Mouse (Mus musculus) neural tube, embryonic 14.5 days (tissue): ENCODE data around the gene Usp20. TPM values are rescaled to one million over a fixed set of nuclear protein-coding genes. Genes with fewer than 3 reads are reported as not detected.
"Not testable (repeated sequence)": the region's sequence is repeated elsewhere in the genome, so short reads cannot be mapped to it uniquely, and the experiment has no call there.

Experiments
- ATAC-seq: fragments of 200-750 bp; cut with Nextera tagmentation; 2 replicates; pipeline ENCODE4 v1.8.0; 2017; ENCODE audit warnings: low read depth, mild to moderate bottlenecking, moderate TSS enrichment, moderate library complexity
- H3K27ac ChIP-seq: fragments of 300-500 bp; sonication (generic); 2 replicates; pipeline ENCODE4 v1.5.1; 2014; ENCODE audit warnings: low read depth, mild to moderate bottlenecking, control low read depth, low read length, moderate library complexity, mixed read lengths
- H3K27me3 ChIP-seq: fragments of 300-500 bp; sonication (generic); 2 replicates; pipeline ENCODE4 v1.6.1; 2014; ENCODE audit warnings: low read length; ENCODE audit not compliant: control insufficient read depth, insufficient read depth
- H3K36me3 ChIP-seq: fragments of 300-500 bp; sonication (generic); 2 replicates; pipeline ENCODE4 v1.6.1; 2014; ENCODE audit warnings: low read length, mixed read lengths; ENCODE audit not compliant: control insufficient read depth, insufficient read depth
- H3K4me1 ChIP-seq: fragments of 300-500 bp; sonication (generic); 2 replicates; pipeline ENCODE4 v1.6.1; 2014; ENCODE audit warnings: low read length; ENCODE audit not compliant: control insufficient read depth, insufficient read depth
- H3K4me2 ChIP-seq: fragments of 300-500 bp; sonication (generic); 2 replicates; pipeline ENCODE4 v1.6.1; 2014; ENCODE audit warnings: mild to moderate bottlenecking, low read depth, low read length, control low read depth
- H3K4me3 ChIP-seq: fragments of 300-500 bp; sonication (generic); 2 replicates; pipeline ENCODE4 v1.5.1; 2014; ENCODE audit warnings: low read depth, low read length, control low read depth, mixed read lengths
- H3K9ac ChIP-seq: fragments of 300-500 bp; sonication (generic); replicated peaks from 2 replicates; pipeline ENCODE4 v1.6.1; 2014; ENCODE audit warnings: low read depth, mild to moderate bottlenecking, control low read depth, low read length, mixed read lengths
- H3K9me3 ChIP-seq: fragments of 300-500 bp; sonication (generic); 2 replicates; pipeline ENCODE4 v1.6.1; 2016; ENCODE audit warnings: low read length; ENCODE audit not compliant: control insufficient read depth
- WGBS: fragments of 180-500 bp; shearing (Covaris S2); extraction: QIAGEN DNeasy Blood & Tissue Kit; methylation state at CpG from one replicate; pipeline ENCODE4 v1.1.7; 2014; 5-methylcytosine and 5-hydroxymethylcytosine counted together
- polyA plus RNA-seq: library from polyadenylated mRNA; unstranded; fragments of >200 nt; fragmentation: Nextera tagmentation; extraction: Ambion mirVana; gene quantifications from 2 replicates; pipeline ENCODE4 v1.2.1, GENCODE M21; 2014

The Usp20 gene
- polyA plus RNA-seq = 32.6 and 41.5 TPM in 2 replicates

GRCm38 (mm10) chr2:30981790-30982513 is at the start of gene Usp20, which contains the start of gene BC005624:
TSS of gene Usp20 (plus strand) at chr2:30982279.
TSS of gene BC005624 (minus strand) at chr2:30982201.
- Histone ChIP-seq H3K9me3 (no peaks in the 10 kb centered on the region), H3K9ac (peak within 1 kb of the TSS; percentile 72), H3K4me1 (peaks cover 14% of the 10 kb centered on the region), H3K27me3 (no peaks in the 10 kb centered on the region), H3K27ac (peak within 1 kb of the TSS; percentile 77), H3K36me3 (peaks cover 19% of the 10 kb centered on the region), H3K4me2 (peak within 1 kb of the TSS; percentile 69), H3K4me3 (peak within 1 kb of the TSS; percentile 70)
- WGBS = under 1% methylated on average over 66 of the region's 66 CpGs
- ATAC-seq = peak; percentile 98

- Histone ChIP-seq H3K4me1 (no peaks in the 10 kb centered on the region), H3K9me3 (no peaks in the 10 kb centered on the region), H3K27ac (no peak overlapping the region), H3K36me3 (no peaks in the 10 kb centered on the region), H3K9ac (no peak overlapping the region), H3K4me3 (no peak overlapping the region), H3K27me3 (no peaks in the 10 kb centered on the region), H3K4me2 (no peak overlapping the region)
- 61% methylated on average over 6 of the region's 6 CpGs for WGBS
- no peak for ATAC-seq
Observed at GRCm38 (mm10) chr2:30933032-30933431, 49.0 kb upstream of the Usp20 start.

- H3K4me2 ChIP-seq = no peak overlapping the region
- ATAC-seq = no peak
- no peaks in the 10 kb centered on the region for H3K36me3 ChIP-seq
- H3K9me3 ChIP-seq = no peaks in the 10 kb centered on the region
- H3K27ac ChIP-seq = no peak overlapping the region
- H3K4me1 ChIP-seq = no peaks in the 10 kb centered on the region
- no peak overlapping the region for H3K9ac ChIP-seq
- WGBS = 24% methylated on average over 7 of the region's 7 CpGs
- no peak overlapping the region for H3K4me3 ChIP-seq
- no peaks in the 10 kb centered on the region for H3K27me3 ChIP-seq
Observed at GRCm38 (mm10) chr2:30933917-30934450, 48.1 kb upstream of the Usp20 start.

- Histone ChIP-seq H3K4me3 (no peak overlapping the region), H3K36me3 (no peaks in the 10 kb centered on the region), H3K9me3 (no peaks in the 10 kb centered on the region), H3K27me3 (no peaks in the 10 kb centered on the region), H3K27ac (no peak overlapping the region), H3K9ac (no peak overlapping the region), H3K4me2 (no peak overlapping the region), H3K4me1 (no peaks in the 10 kb centered on the region)
- 77% methylated on average over 3 of the region's 3 CpGs for WGBS
- no peak for ATAC-seq
Observed at GRCm38 (mm10) chr2:30936808-30937207, 45.3 kb upstream of the Usp20 start.

GRCm38 (mm10) chr2:30937731-30938130 is 44.3 kb upstream of the Usp20 start:
- no peak overlapping the region for H3K9ac ChIP-seq
- no peak for ATAC-seq
- H3K27me3 ChIP-seq = no peaks in the 10 kb centered on the region
- H3K4me2 ChIP-seq = no peak overlapping the region
- no peaks in the 10 kb centered on the region for H3K36me3 ChIP-seq
- H3K4me3 ChIP-seq = no peak overlapping the region
- WGBS = 92% methylated on average over 8 of the region's 8 CpGs
- H3K4me1 ChIP-seq = no peaks in the 10 kb centered on the region
- no peaks in the 10 kb centered on the region for H3K9me3 ChIP-seq
- H3K27ac ChIP-seq = no peak overlapping the region

GRCm38 (mm10) chr2:30938574-30938991 is 43.5 kb upstream of the Usp20 start:
- Histone ChIP-seq H3K4me2 (no peak overlapping the region), H3K4me1 (no peaks in the 10 kb centered on the region), H3K4me3 (no peak overlapping the region), H3K27ac (no peak overlapping the region), H3K36me3 (no peaks in the 10 kb centered on the region), H3K27me3 (no peaks in the 10 kb centered on the region), H3K9me3 (no peaks in the 10 kb centered on the region), H3K9ac (no peak overlapping the region)
- no peak for ATAC-seq
- WGBS = 43% methylated on average over 4 of the region's 4 CpGs

- 86% methylated on average over 5 of the region's 5 CpGs for WGBS
Observed at GRCm38 (mm10) chr2:30941586-30941985, 40.5 kb upstream of the Usp20 start.

GRCm38 (mm10) chr2:30942116-30942515 is 40.0 kb upstream of the Usp20 start:
- not testable (repeated sequence) for H3K9me3 ChIP-seq, ATAC-seq, H3K36me3 ChIP-seq, H3K4me1 ChIP-seq, H3K4me3 ChIP-seq, H3K4me2 ChIP-seq, H3K9ac ChIP-seq, H3K27me3 ChIP-seq, H3K27ac ChIP-seq
- WGBS = 55% methylated on average over 7 of the region's 7 CpGs

More at GRCm38 (mm10) chr2:30941586-30941985, 40.5 kb upstream of the Usp20 start:
- Histone ChIP-seq H3K36me3 (no peaks in the 10 kb centered on the region), H3K9ac (no peak overlapping the region), H3K27ac (no peak overlapping the region), H3K4me2 (no peak overlapping the region), H3K9me3 (no peaks in the 10 kb centered on the region), H3K27me3 (no peaks in the 10 kb centered on the region), H3K4me1 (no peaks in the 10 kb centered on the region), H3K4me3 (no peak overlapping the region)
- ATAC-seq = no peak

GRCm38 (mm10) chr2:30942603-30943011 is 39.5 kb upstream of the Usp20 start:
- ATAC-seq = no peak
- 26% methylated on average over 16 of the region's 16 CpGs for WGBS

More at GRCm38 (mm10) chr2:30942603-30943011, 39.5 kb upstream of the Usp20 start:
- no peak overlapping the region for H3K27ac ChIP-seq
- no peak overlapping the region for H3K4me3 ChIP-seq
- no peaks in the 10 kb centered on the region for H3K9me3 ChIP-seq
- no peak overlapping the region for H3K9ac ChIP-seq
- H3K36me3 ChIP-seq = no peaks in the 10 kb centered on the region
- H3K27me3 ChIP-seq = no peaks in the 10 kb centered on the region
- peak overlapping the region; percentile 36; the same call in 1 of the 2 replicates for H3K4me2 ChIP-seq
- no peaks in the 10 kb centered on the region for H3K4me1 ChIP-seq
